Mouse (Mus musculus) C2C12 (cell line): ENCODE results near the gene Ano10. TPM values are rescaled to one million over a fixed set of nuclear protein-coding genes. Genes with fewer than 3 reads are reported as not detected.

Experiments
- H3K27me3 ChIP-seq: one replicate; pipeline ENCODE4 v1.6.1; 2011; ENCODE audit not compliant: control insufficient read depth, insufficient read depth, insufficient read length
- H3K36me3 ChIP-seq: one replicate; pipeline ENCODE4 v1.6.1; 2011; ENCODE audit not compliant: control insufficient read depth, insufficient read depth
- H3K4me3 ChIP-seq: one replicate; pipeline ENCODE4 v1.5.1; 2011; ENCODE audit warnings: mild to moderate bottlenecking, control low read depth; ENCODE audit not compliant: poor library complexity, insufficient read depth, severe bottlenecking
- H3K79me2 ChIP-seq: one replicate; pipeline ENCODE4 v1.6.1; 2011; ENCODE audit not compliant: control insufficient read depth, insufficient read depth
- H3K79me3 ChIP-seq: one replicate; pipeline ENCODE4 v1.6.1; 2011; ENCODE audit warnings: low read depth, control low read depth
- H3ac ChIP-seq: one replicate; pipeline ENCODE3; 2011; ENCODE audit warnings: low read depth; ENCODE audit not compliant: control insufficient read depth, insufficient read length
- CEBPB ChIP-seq: IDR thresholded peaks from one replicate; pipeline ENCODE4 v1.6.1; 2011; ENCODE audit warnings: low read depth, mild to moderate bottlenecking, control low read depth, moderate library complexity
- CTCF ChIP-seq: IDR thresholded peaks from one replicate; pipeline ENCODE4 v1.5.1; 2011; ENCODE audit not compliant: control insufficient read depth, insufficient read depth, insufficient read length
- FOSL1 ChIP-seq: IDR thresholded peaks from one replicate; pipeline ENCODE4 v1.8.0; 2011; ENCODE audit warnings: mild to moderate bottlenecking, low read length; ENCODE audit not compliant: poor library complexity, insufficient read depth, severe bottlenecking
- MAX ChIP-seq: IDR thresholded peaks from one replicate; pipeline ENCODE4 v1.6.1; 2011; ENCODE audit warnings: mild to moderate bottlenecking, control low read depth
- MYOD1 ChIP-seq: IDR thresholded peaks from one replicate; pipeline ENCODE4 v1.6.1; 2011; ENCODE audit warnings: low read depth; ENCODE audit not compliant: control insufficient read depth, insufficient read length
- MYOG ChIP-seq: IDR thresholded peaks from one replicate; pipeline ENCODE4 v1.6.1; 2011; ENCODE audit not compliant: control insufficient read depth, insufficient read length; ENCODE audit errors: extremely low read depth
- USF1 ChIP-seq: IDR thresholded peaks from one replicate; pipeline ENCODE4 v1.6.1; 2011; ENCODE audit warnings: low read depth, mild to moderate bottlenecking, control low read depth, moderate library complexity
- polyA plus RNA-seq: library from polyadenylated mRNA; unstranded; fragments of >200 nt; fragmentation: generic; extraction: Trizol; gene quantifications from one replicate; pipeline ENCODE4 v1.2.1, GENCODE M21; 2012; ENCODE audit warnings: missing spikeins

The Ano10 gene
- polyA plus RNA-seq, 1 experiment, result 36.0 TPM

- Histone ChIP-seq H3K4me3 (no peak overlapping the region), H3K27me3 (no peaks in the 10 kb centered on the region), H3ac (no peak overlapping the region), H3K79me2 (no peaks in the 10 kb centered on the region), H3K36me3 (no peaks in the 10 kb centered on the region), H3K79me3 (no peaks in the 10 kb centered on the region)
- no peak for TF ChIP-seq CEBPB
- no peak for TF ChIP-seq MAX
- TF ChIP-seq MYOG, result no peak
- no peak for TF ChIP-seq MYOD1
- TF ChIP-seq FOSL1, result no peak
- no peak for TF ChIP-seq USF1
- TF ChIP-seq CTCF, result no peak
These were observed 111.1 kb downstream of the Ano10 start for GRCm38 (mm10) chr9:122183074-122183473.

GRCm38 (mm10) chr9:122180105-122180504 is 114.1 kb downstream of the Ano10 start:
- Histone ChIP-seq H3K79me2 (no peaks in the 10 kb centered on the region), H3K4me3 (no peak overlapping the region), H3ac (no peak overlapping the region), H3K36me3 (no peaks in the 10 kb centered on the region), H3K27me3 (no peaks in the 10 kb centered on the region), H3K79me3 (no peaks in the 10 kb centered on the region)
- TF ChIP-seq USF1 (peak; percentile 57), MYOG (no peak), CEBPB (no peak), MAX (peak; percentile 62), MYOD1 (peak; percentile 81), CTCF (no peak), FOSL1 (peak; percentile 50)

GRCm38 (mm10) chr9:122178427-122178826 is 115.8 kb downstream of the Ano10 start:
- H3ac ChIP-seq, result no peak overlapping the region
- H3K79me2 ChIP-seq, result no peaks in the 10 kb centered on the region
- no peak overlapping the region for H3K4me3 ChIP-seq
- H3K27me3 ChIP-seq, result no peaks in the 10 kb centered on the region
- no peaks in the 10 kb centered on the region for H3K79me3 ChIP-seq
- TF ChIP-seq FOSL1 (no peak), USF1 (no peak), CTCF (no peak), MYOG (no peak), CEBPB (no peak), MYOD1 (no peak), MAX (no peak)
- H3K36me3 ChIP-seq, result no peaks in the 10 kb centered on the region

- H3ac ChIP-seq, result no peak overlapping the region
- no peaks in the 10 kb centered on the region for H3K79me2 ChIP-seq
- TF ChIP-seq CEBPB, result no peak
- no peak for TF ChIP-seq FOSL1
- TF ChIP-seq CTCF, result no peak
- H3K27me3 ChIP-seq, result no peaks in the 10 kb centered on the region
- H3K79me3 ChIP-seq, result no peaks in the 10 kb centered on the region
- no peak overlapping the region for H3K4me3 ChIP-seq
- no peaks in the 10 kb centered on the region for H3K36me3 ChIP-seq
These were observed 116.7 kb downstream of the Ano10 start for GRCm38 (mm10) chr9:122177256-122178220.

- Histone ChIP-seq H3K27me3 (no peaks in the 10 kb centered on the region), H3K4me3 (no peak overlapping the region), H3K36me3 (no peaks in the 10 kb centered on the region), H3K79me3 (no peaks in the 10 kb centered on the region), H3ac (no peak overlapping the region), H3K79me2 (no peaks in the 10 kb centered on the region)
- TF ChIP-seq FOSL1 (no peak), MYOD1 (no peak), CEBPB (no peak), USF1 (no peak), CTCF (no peak), MYOG (no peak), MAX (no peak)
These were observed 119.5 kb downstream of the Ano10 start for GRCm38 (mm10) chr9:122174723-122175122.
